Mouse (Mus musculus) colon, adult 2 months (tissue): ENCODE data around the gene 4930579G24Rik. TPM values are rescaled to one million over a fixed set of nuclear protein-coding genes. Genes with fewer than 3 reads are reported as not detected.

Experiments
- polyA plus RNA-seq: library from polyadenylated mRNA; depleted of rRNA; stranded (reverse); fragments of >200 nt; gene quantifications from 2 replicates; pipeline ENCODE4 v1.2.3, GENCODE M21; 2012; rRNA removed

The 4930579G24Rik gene
- polyA plus RNA-seq, result 0.90 and 1.0 TPM in 2 replicates

GRCm38 (mm10) chr3:79628561-79629415 lies at the start of gene 4930579G24Rik:
Gene 4930579G24Rik, plus strand, starts transcription at chr3:79629079.

DNA sequence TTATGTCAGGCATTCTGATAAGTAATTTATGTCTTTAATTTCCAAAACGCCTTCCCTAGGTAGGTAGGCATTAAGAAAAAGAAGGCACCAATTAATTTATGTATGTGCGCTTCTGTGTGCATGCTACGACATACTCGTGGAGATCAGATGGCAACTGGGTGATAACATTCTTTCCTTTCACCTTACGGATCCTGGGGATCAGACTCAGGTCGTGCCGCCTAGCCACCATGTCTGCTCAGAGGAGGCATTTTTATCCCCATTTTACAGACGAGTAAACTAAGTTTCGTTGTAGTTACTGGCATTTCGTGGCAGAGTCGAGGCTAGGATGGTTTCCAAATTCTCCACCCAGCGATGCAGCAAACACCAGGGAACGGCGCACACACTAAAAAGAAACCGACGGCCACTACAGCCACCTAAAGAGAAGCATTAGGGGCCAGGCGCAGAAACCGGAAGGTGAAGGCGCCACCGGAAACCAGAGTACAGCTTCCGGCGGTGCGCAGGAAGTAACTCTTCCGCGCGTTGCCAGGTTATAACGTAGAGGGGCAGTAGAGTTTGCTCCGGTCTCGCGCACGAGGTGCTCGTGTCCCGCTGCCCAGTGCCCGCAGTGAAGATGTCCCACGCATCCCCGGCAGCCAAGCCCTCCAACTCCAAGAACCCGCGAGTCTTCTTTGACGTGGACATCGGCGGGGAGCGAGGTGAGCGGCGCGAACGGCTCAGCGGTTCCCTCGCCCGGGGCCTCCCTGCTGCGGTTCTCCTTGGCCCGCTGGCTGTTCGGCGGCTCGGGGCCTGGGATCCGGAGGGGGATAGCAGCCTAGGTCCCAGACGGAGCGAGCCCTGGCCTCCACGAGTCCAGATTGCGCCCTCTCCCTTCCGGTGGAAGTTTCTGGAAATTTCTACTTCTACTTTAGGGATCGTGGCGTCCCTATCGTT lies 37.8 kb upstream of the 4930579G24Rik start, which contains the start of gene Ppid:
Ppid (plus strand) TSS at position 480 of the 930 bp plus-strand sequence.

DNA sequence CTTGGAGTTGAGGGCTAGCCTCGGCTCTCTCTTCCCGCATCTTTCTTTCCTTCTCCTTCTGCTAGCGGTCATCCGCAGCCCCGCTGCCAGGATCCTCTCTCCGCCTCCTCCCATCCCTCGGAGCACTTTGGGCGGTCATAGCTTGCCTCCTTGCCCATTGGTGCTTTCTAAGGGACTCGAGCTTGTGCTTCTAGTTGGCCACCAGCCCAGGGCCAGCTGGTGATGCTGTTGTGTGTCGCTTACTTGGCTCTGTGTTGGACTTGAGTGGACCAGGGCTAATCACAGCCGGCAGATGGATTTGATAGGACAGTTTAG lies 494 bp downstream of the 4930579G24Rik start, which contains the start of gene Etfdh:
Etfdh (minus strand) TSS at position 85 of the 315 bp plus-strand sequence.

Other genes starting within 250 kb of the 4930579G24Rik start
- gene Fnip2, start 61.3 kb upstream of the 4930579G24Rik start, polyA plus RNA-seq, result 5.8 TPM in 2 replicates
- 3.8 and 4.2 TPM in 2 replicates for gene Ppid, start 37.7 kb upstream of the 4930579G24Rik start, polyA plus RNA-seq
- 137 and 219 TPM in 2 replicates for gene Etfdh, start 421 bp downstream of the 4930579G24Rik start, polyA plus RNA-seq
- gene Rxfp1, start 108.8 kb downstream of the 4930579G24Rik start, polyA plus RNA-seq, result not detected in 2 replicates
- 1.1 and 1.5 TPM in 2 replicates for gene Tmem144, start 223.7 kb downstream of the 4930579G24Rik start, polyA plus RNA-seq